Mouse (Mus musculus) bone marrow, adult 2 months (tissue): ENCODE measurements around the gene Zyx. TPM values are rescaled to one million over a fixed set of nuclear protein-coding genes. Genes with fewer than 3 reads are reported as not detected.

ENCODE experiments used
- H3K27ac ChIP-seq: fragments of 200-500 bp; 2 replicates; pipeline ENCODE4 v1.5.1; 2012; ENCODE audit warnings: low read depth, mild to moderate bottlenecking, control low read depth, inconsistent platforms, low read length; ENCODE audit not compliant: control insufficient read depth, poor library complexity, insufficient read depth
- H3K4me1 ChIP-seq: fragments of 200-500 bp; 2 replicates; pipeline ENCODE4 v1.6.1; 2011; ENCODE audit warnings: low read length; ENCODE audit not compliant: control insufficient read depth, insufficient read depth
- H3K4me3 ChIP-seq: fragments of 200-500 bp; replicated peaks from 2 replicates; pipeline ENCODE3; 2011; ENCODE audit warnings: mild to moderate bottlenecking, low read depth, low read length, control low read depth; ENCODE audit not compliant: control insufficient read depth
- CTCF ChIP-seq: fragments of 200-500 bp; IDR thresholded peaks from 2 replicates; pipeline ENCODE4 v1.5.1; 2011; ENCODE audit warnings: low read length, control low read depth; ENCODE audit not compliant: control insufficient read depth, insufficient read depth
- POLR2A ChIP-seq: fragments of 200-500 bp; IDR thresholded peaks from 2 replicates; pipeline ENCODE4 v1.6.1; 2011; ENCODE audit warnings: low read depth, mild to moderate bottlenecking, control low read depth, low read length, borderline replicate concordance; ENCODE audit not compliant: control insufficient read depth
- WGBS: fragments of 180-500 bp; shearing (Covaris S2); methylation state at CpG from one replicate; pipeline ENCODE4 v1.1.7; 2018; 5-methylcytosine and 5-hydroxymethylcytosine counted together
- polyA plus RNA-seq: library from polyadenylated mRNA; stranded (reverse); fragments of >200 nt; gene quantifications from 2 replicates; pipeline ENCODE4 v1.2.4, GENCODE M21; 2011; ENCODE audit warnings: low replicate concordance; ENCODE audit not compliant: missing spikeins, insufficient read depth, insufficient read length

The Zyx gene
- polyA plus RNA-seq, 1 experiment = 169 TPM

DNA sequence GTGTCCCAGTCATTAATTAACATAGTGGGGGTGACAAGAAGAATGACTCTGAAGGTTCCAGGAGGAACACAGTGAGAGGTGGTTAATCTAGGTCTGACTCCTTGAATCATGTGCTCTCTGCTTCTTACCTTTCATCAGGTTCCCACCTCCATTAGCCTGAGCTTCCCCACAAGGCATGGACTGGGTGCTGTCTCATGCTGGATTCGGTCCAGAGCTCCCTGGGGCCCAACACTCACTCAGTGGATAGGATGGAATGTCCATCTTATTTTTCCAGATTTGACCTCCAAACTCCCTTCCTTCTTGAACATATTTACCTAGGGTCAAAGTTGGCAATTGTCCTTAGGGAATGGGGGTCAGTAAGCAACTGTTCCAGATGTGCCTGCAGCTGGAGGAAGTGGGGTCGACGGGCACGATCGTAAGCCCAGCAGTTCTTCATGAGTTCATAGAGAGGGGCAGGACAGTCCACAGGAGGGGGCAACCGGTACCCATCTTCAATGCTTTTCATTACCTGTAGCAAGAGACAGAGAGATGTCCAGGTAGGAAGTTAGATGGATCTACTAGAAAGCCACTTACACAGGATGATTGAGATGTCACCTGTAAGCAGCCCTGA, 10.9 kb downstream of the Zyx start:
- 74% methylated on average over 6 of the region's 6 CpGs for WGBS
- no peaks in the 10 kb centered on the region for H3K4me1 ChIP-seq
- TF ChIP-seq CTCF = no peak
- no peak for TF ChIP-seq POLR2A

DNA sequence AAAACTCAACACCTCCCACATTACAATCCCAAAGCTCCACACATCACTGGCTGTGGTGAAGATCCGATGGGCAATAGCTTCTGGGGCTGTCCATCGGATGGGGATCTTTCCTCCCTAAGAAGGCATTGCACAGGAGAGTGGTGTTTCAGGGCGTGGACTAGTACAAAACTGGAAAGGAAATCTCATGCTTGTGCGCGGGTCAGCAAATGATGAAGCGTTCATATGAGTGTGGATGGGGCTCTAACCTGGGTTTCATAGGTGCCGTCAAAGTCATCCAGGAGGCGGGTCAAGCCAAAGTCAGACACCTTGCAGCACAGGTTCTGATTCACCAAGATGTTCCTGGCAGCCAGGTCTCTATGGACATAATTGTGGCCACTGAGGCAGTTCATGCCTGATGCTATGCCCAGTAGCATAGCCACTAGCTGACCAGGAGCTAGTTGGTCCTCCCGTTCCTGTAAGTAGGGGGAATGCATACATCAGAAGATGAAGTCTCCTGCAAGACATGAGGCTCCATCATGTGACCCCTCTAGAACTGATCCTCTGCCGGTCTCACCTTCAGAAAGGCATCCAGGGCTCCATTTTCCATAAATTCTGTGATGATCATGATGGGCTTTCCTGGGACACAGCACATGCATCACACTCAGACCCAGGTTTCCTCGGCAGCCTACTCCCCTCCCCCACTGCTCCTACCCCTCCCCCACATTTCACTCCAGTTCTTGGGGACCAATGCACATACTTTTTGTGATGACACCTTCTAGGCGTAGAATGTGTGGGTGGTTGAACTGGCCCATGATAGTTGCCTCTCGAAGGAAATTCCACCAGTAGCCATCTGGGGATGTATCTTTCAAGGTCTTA, 11.8 kb downstream of the Zyx start:
- Histone ChIP-seq H3K27ac (no peak overlapping the region), H3K4me3 (no peak overlapping the region), H3K4me1 (no peaks in the 10 kb centered on the region)
- 83% methylated on average over 13 of the region's 13 CpGs for WGBS
- TF ChIP-seq CTCF = no peak
- TF ChIP-seq POLR2A = no peak

More for the DNA sequence above, 10.9 kb downstream of the Zyx start:
- Histone ChIP-seq H3K4me3 (no peak overlapping the region), H3K27ac (no peak overlapping the region)

DNA sequence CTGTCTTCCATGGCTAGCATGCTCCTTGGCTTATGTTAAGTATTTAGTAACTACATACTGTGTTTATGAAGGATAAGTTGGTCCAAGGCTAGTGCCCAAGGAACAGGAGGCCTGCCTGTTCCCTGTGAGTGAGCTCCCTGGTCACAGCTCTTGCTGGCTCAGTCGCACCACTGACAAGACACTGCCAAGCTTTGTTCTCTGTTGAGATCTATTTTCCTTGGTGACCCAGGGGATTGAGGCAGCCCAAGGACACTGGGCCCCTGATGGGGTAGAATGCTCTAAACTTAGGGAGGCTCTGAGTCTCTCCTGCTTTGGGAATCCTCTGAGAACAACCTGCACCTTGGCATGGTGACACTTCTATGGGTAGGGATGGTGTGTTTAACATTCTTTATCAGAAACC, 12.6 kb downstream of the Zyx start:
- WGBS = 56% methylated on average over 1 of the region's 1 CpGs
- TF ChIP-seq POLR2A = no peak
- TF ChIP-seq CTCF = no peak
- Histone ChIP-seq H3K4me1 (no peaks in the 10 kb centered on the region), H3K27ac (no peak overlapping the region), H3K4me3 (no peak overlapping the region)

DNA sequence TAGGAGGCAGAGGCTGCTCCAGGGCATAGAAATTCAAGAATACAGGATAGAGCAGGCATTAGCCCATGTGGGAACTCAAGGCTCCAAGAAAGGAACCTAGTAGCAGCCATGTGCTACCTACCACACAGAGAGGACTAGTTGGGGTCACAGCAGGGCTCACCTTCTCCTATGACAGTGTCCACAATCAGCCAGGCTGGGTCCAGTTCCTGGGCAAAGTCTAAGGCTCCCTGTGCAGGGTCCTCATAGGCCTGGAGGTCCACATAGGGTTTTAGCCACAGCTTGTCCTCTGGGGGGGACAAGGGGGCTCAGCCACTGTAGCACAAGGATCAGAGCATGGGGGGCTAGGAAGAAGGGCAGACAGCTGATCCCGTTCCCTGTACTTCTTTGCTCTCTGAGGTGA, 13.1 kb downstream of the Zyx start:
- Histone ChIP-seq H3K4me1 (no peaks in the 10 kb centered on the region), H3K4me3 (no peak overlapping the region), H3K27ac (no peak overlapping the region)
- 64% methylated on average over 1 of the region's 1 CpGs for WGBS
- no peak for TF ChIP-seq POLR2A
- no peak for TF ChIP-seq CTCF

DNA sequence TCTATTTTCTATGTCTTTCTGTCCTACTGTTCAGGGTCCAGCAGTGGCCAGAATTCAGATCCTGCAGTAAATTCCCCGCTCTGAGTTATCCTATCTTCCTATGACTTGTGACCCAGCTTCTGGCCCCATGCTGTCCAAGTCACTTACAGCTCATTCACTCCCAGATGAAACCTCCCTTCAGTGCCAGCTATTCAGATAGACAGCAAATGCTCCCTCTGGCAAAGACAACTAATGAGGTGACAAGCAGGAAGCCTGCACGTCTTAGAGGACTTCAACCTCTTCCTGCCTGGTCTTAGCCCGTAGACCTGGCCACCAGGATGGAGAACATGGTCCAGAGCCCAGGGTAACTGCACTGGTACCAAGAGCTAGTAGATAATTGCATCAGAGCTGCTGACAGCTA, 13.5 kb downstream of the Zyx start:
- 34% methylated on average over 3 of the region's 3 CpGs for WGBS
- Histone ChIP-seq H3K4me1 (no peaks in the 10 kb centered on the region), H3K27ac (no peak overlapping the region), H3K4me3 (no peak overlapping the region)
- TF ChIP-seq POLR2A = no peak
- TF ChIP-seq CTCF = no peak

DNA sequence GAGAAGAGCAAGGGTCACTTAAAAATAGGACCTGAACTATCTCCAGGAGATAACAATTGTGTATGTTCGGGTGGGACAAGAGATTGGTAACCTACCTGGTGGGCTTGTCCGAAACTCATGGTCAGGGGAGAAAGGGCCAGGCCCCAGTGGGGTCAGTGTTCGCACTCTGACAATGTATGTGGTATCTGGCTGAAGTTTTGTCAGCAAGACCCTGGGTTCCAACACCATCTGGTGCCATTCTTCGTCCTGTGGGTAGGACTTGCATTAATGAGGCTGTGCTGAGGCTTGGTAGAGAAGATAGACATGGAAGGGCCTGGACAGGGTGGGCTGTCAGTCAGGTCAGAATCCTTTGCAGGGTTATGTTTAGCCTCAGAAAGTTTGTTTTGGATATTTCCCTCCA, 14.6 kb downstream of the Zyx start:
- no peak overlapping the region for H3K27ac ChIP-seq
- 73% methylated on average over 4 of the region's 4 CpGs for WGBS
- H3K4me1 ChIP-seq = no peaks in the 10 kb centered on the region
- H3K4me3 ChIP-seq = no peak overlapping the region
- TF ChIP-seq POLR2A (no peak), CTCF (no peak)

DNA sequence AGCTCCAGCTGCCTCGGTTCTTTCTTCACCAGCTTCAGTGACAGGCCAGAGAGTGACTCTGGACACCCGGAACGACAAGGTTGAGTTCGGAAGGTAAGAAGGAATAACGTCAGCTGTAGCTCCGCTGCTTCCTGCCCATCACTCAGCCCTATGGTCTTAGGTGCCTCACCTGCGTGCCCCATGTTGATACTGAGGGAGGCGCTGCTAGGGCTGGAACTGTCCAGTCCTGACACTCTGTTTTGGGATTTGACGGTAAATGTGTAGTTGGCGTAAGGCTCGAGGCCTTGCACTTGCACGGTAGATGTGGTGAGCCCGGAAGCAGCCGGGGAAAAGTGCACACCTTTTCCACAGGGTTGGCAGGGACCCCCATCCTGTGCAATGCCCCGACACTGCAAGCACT, 15.2 kb downstream of the Zyx start:
- 91% methylated on average over 15 of the region's 15 CpGs for WGBS
- no peak overlapping the region for H3K4me3 ChIP-seq
- H3K27ac ChIP-seq = no peak overlapping the region
- TF ChIP-seq CTCF (no peak), POLR2A (no peak)
- H3K4me1 ChIP-seq = no peaks in the 10 kb centered on the region

DNA sequence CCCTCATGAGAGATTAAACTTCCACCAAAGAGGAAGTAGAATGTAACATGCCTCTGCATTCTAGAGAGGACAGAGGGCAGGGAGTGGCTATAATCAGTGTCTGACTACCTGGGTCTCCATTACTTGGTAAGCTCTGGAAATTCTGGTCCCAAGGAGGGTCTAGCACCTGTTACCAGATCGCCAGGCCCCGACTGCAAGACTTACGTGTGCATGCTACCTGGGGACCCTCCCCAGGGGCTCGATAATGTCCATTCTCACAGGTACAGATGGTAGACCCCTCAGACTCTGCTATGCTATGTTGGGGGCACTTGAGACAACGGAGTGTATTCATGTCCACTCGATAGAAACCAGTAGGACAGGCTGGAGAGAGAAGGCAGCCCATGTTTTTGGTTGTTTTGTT, 15.8 kb downstream of the Zyx start:
- H3K27ac ChIP-seq = no peak overlapping the region
- 82% methylated on average over 6 of the region's 6 CpGs for WGBS
- TF ChIP-seq POLR2A (no peak), CTCF (no peak)
- no peak overlapping the region for H3K4me3 ChIP-seq
- no peaks in the 10 kb centered on the region for H3K4me1 ChIP-seq
